Mouse (Mus musculus) layer of hippocampus, postnatal 10 days (tissue): ENCODE measurements at regions not wholly inside any gene's neighbourhood (a gene's known extent, or its start where the extent isn't known, plus 50 kb on each side); places are given as distances from the start of the nearest gene placed in this dataset.

Experiments used
- DNase-seq, 2 experiments: peaks; one replicate each; pipeline ENCODE4 v3.0.0; 2021; ENCODE audit warnings: low spot score in 2 of 2

DNA sequence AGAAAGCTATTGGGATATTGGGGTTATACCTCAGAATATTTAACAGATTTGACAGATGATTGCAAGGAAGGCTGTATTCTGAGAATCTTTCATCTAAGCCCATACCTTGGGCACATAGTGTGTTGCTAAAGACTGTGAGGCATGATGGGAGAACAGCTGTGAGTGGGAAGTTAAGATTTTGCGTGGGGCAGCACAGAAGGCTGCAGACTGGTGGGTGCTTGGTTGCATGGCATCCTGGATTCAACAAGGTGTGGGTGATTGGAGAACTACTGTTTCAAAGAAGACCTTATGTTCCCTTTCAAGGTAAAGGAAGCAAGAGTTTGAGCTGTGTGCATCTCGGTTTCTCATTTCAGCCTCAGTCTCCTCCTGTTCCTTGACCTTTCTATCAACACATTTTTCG, 584.8 kb downstream of the Sh2d4b start:
- peak; percentile 17 to 22 for DNase-seq

DNA sequence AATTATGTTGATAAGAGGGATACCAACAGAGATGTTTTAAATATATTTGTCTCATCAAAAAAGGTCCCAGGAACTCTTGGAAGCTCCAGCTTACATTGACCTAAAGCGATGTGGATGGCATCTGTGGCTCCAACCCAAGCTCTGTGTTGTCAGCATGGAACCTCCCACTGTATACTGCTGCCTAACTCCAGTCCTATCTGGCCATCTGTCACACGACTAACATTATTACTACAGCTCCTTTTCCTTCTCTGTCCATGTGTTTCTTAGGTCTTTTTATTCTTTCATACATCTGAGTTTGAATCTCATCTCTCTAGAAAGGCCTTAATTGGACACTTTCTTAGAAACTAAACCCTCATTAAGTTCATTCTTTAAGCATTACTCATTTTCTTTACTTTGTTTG, 613.9 kb downstream of the Sh2d4b start:
- DNase-seq, result no peak

DNA sequence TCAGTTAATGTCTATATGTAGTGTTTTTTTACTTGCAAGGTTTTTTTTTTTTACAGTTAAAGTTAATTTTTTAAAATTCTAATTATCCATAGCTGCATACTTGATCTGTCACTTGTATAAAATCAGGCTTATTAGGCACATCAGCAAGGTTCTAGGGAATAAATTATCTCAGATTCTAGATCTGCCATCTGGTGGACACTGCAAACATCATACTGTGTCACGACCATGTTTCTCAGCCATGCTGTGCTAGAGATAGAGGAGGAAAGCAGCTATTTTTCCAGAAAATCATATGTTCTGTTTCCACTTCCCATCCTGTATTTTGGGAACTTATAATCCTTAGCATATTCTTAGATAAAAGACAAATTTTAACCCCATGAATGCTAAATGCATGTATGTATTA, 617.7 kb downstream of the Sh2d4b start:
- peak in 1 of 2 experiments; percentile 18 for DNase-seq

DNA sequence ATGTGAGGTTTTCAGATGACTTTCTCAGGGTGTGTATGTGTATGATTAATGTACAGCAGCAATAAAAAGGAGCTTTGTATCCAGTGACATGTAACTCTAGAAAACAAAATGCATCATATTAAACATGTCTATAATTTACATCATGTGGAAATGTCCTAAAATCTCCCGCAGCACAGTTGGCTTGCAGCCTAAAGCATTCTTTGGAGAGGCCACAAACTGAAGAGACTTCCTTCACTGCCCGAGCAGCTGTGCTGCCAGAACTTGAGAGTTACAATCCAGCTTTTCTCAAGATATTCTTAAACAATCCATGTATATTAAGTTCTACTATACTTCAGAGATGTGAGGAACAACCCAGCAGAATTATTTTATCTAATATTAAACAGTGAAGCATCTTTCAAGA, 631.4 kb downstream of the Sh2d4b start:
- DNase-seq, result no peak

DNA sequence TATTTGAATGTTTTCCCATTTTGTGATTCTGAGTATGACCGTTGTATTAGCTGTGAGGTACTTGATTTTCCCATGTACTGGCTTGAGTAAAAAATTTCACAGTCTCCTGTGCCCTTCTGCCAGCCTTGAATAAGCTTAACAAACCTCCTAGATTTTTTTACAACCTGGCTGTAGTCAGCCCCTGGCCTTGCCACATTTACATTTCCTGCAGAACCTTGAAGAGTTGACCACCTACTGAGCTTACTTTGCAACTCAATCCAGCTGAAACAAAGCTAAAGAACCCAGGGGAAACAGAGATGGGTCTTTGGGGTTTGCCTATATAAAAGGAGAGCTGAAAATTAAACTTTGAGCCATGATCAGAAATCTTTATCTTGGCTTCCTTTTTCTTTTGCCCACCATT, 661.0 kb downstream of the Sh2d4b start:
- no peak for DNase-seq

DNA sequence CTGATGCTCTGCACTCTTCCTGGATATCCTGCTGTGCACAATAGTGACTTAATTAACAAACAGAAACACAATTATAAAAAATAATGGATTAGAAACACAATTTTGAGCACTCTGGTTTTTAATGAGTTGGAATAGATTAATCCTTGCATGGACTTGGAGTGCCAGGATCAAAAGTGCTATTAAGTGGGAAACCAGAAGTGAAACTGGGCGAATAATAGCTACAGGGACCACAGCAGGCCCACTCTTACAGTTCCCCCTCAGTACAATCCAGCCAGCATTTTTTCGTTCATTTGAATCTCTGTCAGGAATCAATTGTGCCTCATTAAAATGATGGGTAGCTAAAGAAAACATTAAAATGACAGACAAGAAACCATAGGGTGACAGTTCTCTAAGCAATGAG, 668.7 kb downstream of the Sh2d4b start:
- DNase-seq, result no peak
